Comparison of ENCODE assay signal across 23 mouse cellular contexts in the genomic region with DNA sequence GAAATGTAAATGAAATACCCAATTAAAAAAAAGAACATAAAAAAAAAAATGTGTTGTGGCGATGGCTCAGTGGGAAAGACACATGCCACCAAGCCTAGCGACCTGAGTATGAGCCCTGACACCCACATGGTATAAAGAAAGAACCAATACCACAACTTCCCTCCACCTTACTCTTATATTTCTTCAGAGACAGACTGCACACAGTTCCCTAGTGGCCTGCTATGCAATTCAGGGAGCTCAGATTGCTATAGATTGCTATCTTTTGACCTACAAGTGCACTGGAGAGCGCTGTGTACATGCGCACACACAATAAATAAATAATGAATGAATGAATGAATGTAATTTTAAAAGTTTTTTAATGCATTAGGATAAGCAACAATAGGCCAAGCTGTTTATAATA. TPM values are rescaled to one million over a fixed set of nuclear protein-coding genes. Genes with fewer than 3 reads are reported as not detected.
"Had no signal": no experiment of that assay in that cellular context is flagged by ENCODE, and none has a peak within 500 bp of the region (broad histone marks: within the 10 kb centered on the region; RNA-seq: fewer than 3 reads in every experiment).

No protein-coding gene starts in this region.

- H3K27me3 ChIP-seq: liver, embryonic 13.5 days; liver, embryonic 15.5 days; megakaryocyte, embryonic 14.5 days; midbrain, embryonic 13.5 days; midbrain, embryonic 15.5 days; neural tube, embryonic 12.5 days; stomach, embryonic 15.5 days had no signal

- ATAC-seq: liver, postnatal 0 days; midbrain, embryonic 13.5 days; midbrain, embryonic 15.5 days had no signal

- H3K9ac ChIP-seq: liver, embryonic 13.5 days; liver, embryonic 15.5 days; liver, postnatal 0 days; lung, embryonic 14.5 days; midbrain, embryonic 13.5 days; midbrain, embryonic 15.5 days; neural tube, embryonic 12.5 days; stomach, embryonic 15.5 days had no signal

- H3K27ac ChIP-seq: liver, embryonic 13.5 days; liver, embryonic 15.5 days; macrophage; midbrain, embryonic 13.5 days; midbrain, embryonic 15.5 days; neural tube, embryonic 12.5 days; stomach, embryonic 15.5 days had no signal

- H3K4me2 ChIP-seq: liver, embryonic 13.5 days; liver, embryonic 15.5 days; lung, embryonic 14.5 days; midbrain, embryonic 11.5 days; midbrain, embryonic 13.5 days; midbrain, embryonic 15.5 days; neural tube, embryonic 12.5 days; stomach, embryonic 15.5 days had no signal

- H3K4me1 ChIP-seq: stomach, embryonic 15.5 days had no signal

- H3K4me3 ChIP-seq: liver, embryonic 13.5 days; liver, embryonic 15.5 days; megakaryocyte, embryonic 14.5 days; midbrain, embryonic 13.5 days; midbrain, embryonic 15.5 days; neural tube, embryonic 12.5 days; stomach, embryonic 15.5 days had no signal

- H3K36me3 ChIP-seq: liver, embryonic 13.5 days; midbrain, embryonic 13.5 days; midbrain, embryonic 15.5 days; neural tube, embryonic 12.5 days; stomach, embryonic 15.5 days had no signal

- H3K9me3 ChIP-seq: liver, embryonic 13.5 days; liver, embryonic 15.5 days; megakaryocyte, embryonic 14.5 days; midbrain, embryonic 13.5 days; midbrain, embryonic 15.5 days; neural tube, embryonic 12.5 days; stomach, embryonic 15.5 days had no signal

- DNase-seq: liver, embryonic 13.5 days; liver, postnatal 0 days; lung, embryonic 14.5 days; lung, postnatal 14 days; right cerebral cortex, postnatal 14 days; thymus, adult 18-20 months; thymus, postnatal 14 days; thymus, postnatal 36 days had no signal

RNA-seq across cellular contexts. Expression of a gene that starts 33.7 kb away (rescaled TPM):
- total RNA-seq: megakaryocyte progenitor cell, adult 5-6 weeks; midbrain, postnatal 0 days; monocyte, adult 5-6 weeks; neutrophil, adult 5-6 weeks had no signal
- polyA plus RNA-seq: macrophage; neural tube, embryonic 14.5 days; spleen, adult 2 months; thymus, postnatal 0 days had no signal

RNA-seq across cellular contexts. Expression of a gene that starts 33.7 kb away (rescaled TPM):
- total RNA-seq: monocyte, adult 5-6 weeks had no signal
